Mouse (Mus musculus): ENCODE results near the gene Ccn1. TPM values are rescaled to one million over a fixed set of nuclear protein-coding genes. Genes with fewer than 3 reads are reported as not detected.

The Ccn1 gene
- polyA plus RNA-seq, 1 experiment: 2.0 TPM

DNA sequence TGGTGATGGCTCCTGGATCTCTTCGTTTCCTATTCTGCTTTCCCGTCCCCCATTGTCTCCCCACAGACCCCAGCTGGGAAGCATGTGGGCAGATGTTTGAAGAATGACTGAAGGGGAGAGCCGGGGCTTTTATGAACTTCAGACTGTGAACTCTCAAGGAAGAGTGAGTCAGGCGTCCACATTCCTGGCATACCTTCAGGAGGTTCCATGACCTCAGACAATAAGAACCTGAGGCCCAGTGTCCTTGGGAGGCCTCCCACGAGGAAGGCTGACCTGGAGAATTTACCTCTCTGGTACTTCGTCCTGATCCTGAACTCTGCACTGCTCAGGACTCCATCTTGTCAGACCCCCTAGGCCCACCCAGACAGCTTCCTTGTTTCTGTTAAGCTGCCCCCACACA is 16.9 kb downstream of the Ccn1 start:
- Histone ChIP-seq H3K27ac (ENCODE audit: control insufficient read depth, insufficient read depth, low read depth, low read length) (no peak overlapping the region), H3K4me3 (ENCODE audit: control insufficient read depth, low read depth, low read length) (no peak overlapping the region), H3K36me3 (ENCODE audit: control insufficient read depth, insufficient read depth, low read length) (no peaks in the 10 kb centered on the region), H3K27me3 (ENCODE audit: control insufficient read depth, insufficient read depth, low read length) (no peaks in the 10 kb centered on the region), H3K4me1 (ENCODE audit: control insufficient read depth, insufficient read depth, low read length) (no peaks in the 10 kb centered on the region)
- TF ChIP-seq POLR2A (IDR thresholded peaks at IDR 0.05; ENCODE audit: control insufficient read depth, low read depth, low read length) (no peak), CTCF (IDR thresholded peaks at IDR 0.05; ENCODE audit: control insufficient read depth, insufficient read depth, insufficient replicate concordance, low read depth, low read length) (no peak)

DNA sequence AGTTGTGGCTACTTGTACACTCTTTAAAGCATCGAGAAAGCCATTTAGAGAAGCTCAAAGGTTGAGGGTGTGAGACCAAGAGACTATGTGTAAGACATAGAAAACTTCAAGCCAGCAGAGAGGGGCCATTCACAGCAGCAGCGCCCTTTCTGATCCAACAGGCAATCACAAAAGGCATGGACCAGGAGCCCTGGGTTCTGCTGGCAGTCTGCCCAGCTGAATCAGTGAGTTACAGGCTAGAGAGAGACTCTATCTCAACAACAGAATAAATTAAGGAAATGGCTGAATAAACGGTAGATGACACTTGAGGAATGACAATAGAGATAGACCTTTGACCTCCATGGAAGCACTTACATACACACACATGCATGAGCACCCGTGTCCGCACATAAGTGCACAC is 21.1 kb downstream of the Ccn1 start:
- Histone ChIP-seq H3K4me3 (ENCODE audit: control insufficient read depth, low read depth, low read length) (no peak overlapping the region), H3K27ac (ENCODE audit: control insufficient read depth, insufficient read depth, low read depth, low read length) (no peak overlapping the region), H3K4me1 (ENCODE audit: control insufficient read depth, insufficient read depth, low read length) (no peaks in the 10 kb centered on the region), H3K27me3 (ENCODE audit: control insufficient read depth, insufficient read depth, low read length) (no peaks in the 10 kb centered on the region), H3K36me3 (ENCODE audit: control insufficient read depth, insufficient read depth, low read length) (no peaks in the 10 kb centered on the region)
- no peak for TF ChIP-seq POLR2A (IDR thresholded peaks at IDR 0.05; ENCODE audit: control insufficient read depth, low read depth, low read length)
- TF ChIP-seq CTCF (IDR thresholded peaks at IDR 0.05; ENCODE audit: control insufficient read depth, insufficient read depth, insufficient replicate concordance, low read depth, low read length): no peak

DNA sequence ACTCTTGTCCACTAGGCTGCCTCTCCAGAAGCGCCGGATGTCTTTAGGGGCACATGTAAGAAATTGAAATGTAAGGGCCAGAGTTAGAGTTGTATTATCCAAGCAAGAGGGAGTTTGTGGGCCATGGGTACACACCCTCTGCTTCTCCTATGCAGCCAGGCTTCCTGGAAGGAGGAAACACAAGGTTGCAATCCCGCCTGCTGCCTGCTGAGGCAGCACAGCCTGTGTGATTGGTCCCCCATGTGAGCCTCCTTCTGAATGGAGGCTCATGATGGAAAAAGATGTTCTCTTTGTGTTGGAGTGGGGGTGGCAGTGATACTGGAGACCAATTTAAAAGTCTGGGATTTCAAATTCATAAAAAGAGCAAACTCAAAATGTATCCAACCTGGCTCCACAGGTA is 22.0 kb downstream of the Ccn1 start:
- Histone ChIP-seq H3K4me3 (ENCODE audit: control insufficient read depth, low read depth, low read length) (no peak overlapping the region), H3K4me1 (ENCODE audit: control insufficient read depth, insufficient read depth, low read length) (no peaks in the 10 kb centered on the region), H3K36me3 (ENCODE audit: control insufficient read depth, insufficient read depth, low read length) (no peaks in the 10 kb centered on the region), H3K27me3 (ENCODE audit: control insufficient read depth, insufficient read depth, low read length) (no peaks in the 10 kb centered on the region), H3K27ac (ENCODE audit: control insufficient read depth, insufficient read depth, low read depth, low read length) (no peak overlapping the region)
- TF ChIP-seq POLR2A (IDR thresholded peaks at IDR 0.05; ENCODE audit: control insufficient read depth, low read depth, low read length): no peak
- TF ChIP-seq CTCF (IDR thresholded peaks at IDR 0.05; ENCODE audit: control insufficient read depth, insufficient read depth, insufficient replicate concordance, low read depth, low read length): peak; percentile 52; the same call in 1 of the 2 replicates

DNA sequence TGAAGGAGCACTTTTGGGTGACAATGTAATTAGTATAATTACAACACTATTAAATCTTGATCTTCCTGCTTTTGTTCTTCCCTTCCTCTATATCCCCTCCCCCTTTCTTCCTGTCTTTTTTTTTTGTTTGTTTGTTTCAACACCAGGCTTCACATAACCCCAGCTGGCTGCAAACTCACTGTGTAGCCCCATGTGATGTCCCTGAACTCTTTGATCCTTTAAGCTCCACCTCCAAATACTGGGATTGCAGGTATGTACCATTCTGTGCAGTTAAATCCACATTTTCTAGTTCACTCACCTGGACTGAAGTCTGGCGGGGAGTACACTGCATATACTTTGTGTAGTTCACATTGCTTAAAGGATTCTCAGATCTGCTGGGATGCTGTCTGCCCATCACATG is 23.7 kb downstream of the Ccn1 start:
- Histone ChIP-seq H3K4me1 (ENCODE audit: control insufficient read depth, insufficient read depth, low read length) (no peaks in the 10 kb centered on the region), H3K27ac (ENCODE audit: control insufficient read depth, insufficient read depth, low read depth, low read length) (no peak overlapping the region), H3K36me3 (ENCODE audit: control insufficient read depth, insufficient read depth, low read length) (no peaks in the 10 kb centered on the region), H3K4me3 (ENCODE audit: control insufficient read depth, low read depth, low read length) (no peak overlapping the region), H3K27me3 (ENCODE audit: control insufficient read depth, insufficient read depth, low read length) (no peaks in the 10 kb centered on the region)
- TF ChIP-seq CTCF (IDR thresholded peaks at IDR 0.05; ENCODE audit: control insufficient read depth, insufficient read depth, insufficient replicate concordance, low read depth, low read length) (no peak), POLR2A (IDR thresholded peaks at IDR 0.05; ENCODE audit: control insufficient read depth, low read depth, low read length) (no peak)

DNA sequence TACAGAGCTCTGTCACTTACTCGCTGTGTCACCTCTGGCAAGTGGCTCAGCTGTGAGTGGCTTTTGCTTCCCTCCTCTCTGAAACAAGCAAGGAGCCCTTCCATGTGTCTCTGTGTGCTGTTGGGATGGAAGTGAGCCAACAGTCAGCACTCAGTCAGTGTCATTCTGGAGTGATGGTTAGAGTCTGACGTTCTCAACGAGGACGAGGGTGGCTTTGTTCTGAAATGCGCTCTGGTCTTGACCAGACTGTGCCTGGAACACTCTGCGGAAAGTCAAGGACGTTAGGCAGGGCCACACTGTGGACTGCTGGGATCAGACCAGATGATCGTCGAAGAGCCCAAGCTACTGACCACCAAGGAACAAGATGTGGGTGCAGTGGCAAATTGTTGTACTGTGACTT is 24.2 kb downstream of the Ccn1 start:
- Histone ChIP-seq H3K27me3 (ENCODE audit: control insufficient read depth, insufficient read depth, low read length) (no peaks in the 10 kb centered on the region), H3K4me1 (ENCODE audit: control insufficient read depth, insufficient read depth, low read length) (no peaks in the 10 kb centered on the region), H3K27ac (ENCODE audit: control insufficient read depth, insufficient read depth, low read depth, low read length) (no peak overlapping the region), H3K4me3 (ENCODE audit: control insufficient read depth, low read depth, low read length) (no peak overlapping the region), H3K36me3 (ENCODE audit: control insufficient read depth, insufficient read depth, low read length) (no peaks in the 10 kb centered on the region)
- no peak for TF ChIP-seq CTCF (IDR thresholded peaks at IDR 0.05; ENCODE audit: control insufficient read depth, insufficient read depth, insufficient replicate concordance, low read depth, low read length)
- no peak for TF ChIP-seq POLR2A (IDR thresholded peaks at IDR 0.05; ENCODE audit: control insufficient read depth, low read depth, low read length)

DNA sequence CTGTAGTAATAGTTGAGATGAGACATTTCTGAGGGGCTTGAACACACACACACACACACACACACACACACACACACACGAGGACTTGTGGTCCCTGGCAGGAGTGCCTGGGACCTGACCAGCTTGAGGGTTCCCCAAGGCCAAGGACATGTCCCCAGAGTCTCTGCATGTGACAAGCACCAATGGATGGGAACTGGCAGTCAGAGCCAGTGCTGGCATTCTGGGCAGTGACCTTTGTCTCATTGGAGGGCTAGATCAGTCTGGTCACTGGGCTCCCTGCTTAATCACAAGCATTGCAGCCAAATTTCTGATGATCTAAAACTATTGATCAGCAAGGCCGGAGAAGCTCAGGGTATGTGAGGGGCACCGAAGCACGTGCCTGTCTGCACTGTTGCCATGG is 25.0 kb downstream of the Ccn1 start:
- H3K36me3 ChIP-seq (ENCODE audit: control insufficient read depth, insufficient read depth, low read length): no peaks in the 10 kb centered on the region
- H3K4me3 ChIP-seq (ENCODE audit: control insufficient read depth, low read depth, low read length): no peak overlapping the region
- TF ChIP-seq POLR2A (IDR thresholded peaks at IDR 0.05; ENCODE audit: control insufficient read depth, low read depth, low read length): no peak
- no peak for TF ChIP-seq CTCF (IDR thresholded peaks at IDR 0.05; ENCODE audit: control insufficient read depth, insufficient read depth, insufficient replicate concordance, low read depth, low read length)
- no peaks in the 10 kb centered on the region for H3K27me3 ChIP-seq (ENCODE audit: control insufficient read depth, insufficient read depth, low read length)
- no peak overlapping the region for H3K27ac ChIP-seq (ENCODE audit: control insufficient read depth, insufficient read depth, low read depth, low read length)
- no peaks in the 10 kb centered on the region for H3K4me1 ChIP-seq (ENCODE audit: control insufficient read depth, insufficient read depth, low read length)

DNA sequence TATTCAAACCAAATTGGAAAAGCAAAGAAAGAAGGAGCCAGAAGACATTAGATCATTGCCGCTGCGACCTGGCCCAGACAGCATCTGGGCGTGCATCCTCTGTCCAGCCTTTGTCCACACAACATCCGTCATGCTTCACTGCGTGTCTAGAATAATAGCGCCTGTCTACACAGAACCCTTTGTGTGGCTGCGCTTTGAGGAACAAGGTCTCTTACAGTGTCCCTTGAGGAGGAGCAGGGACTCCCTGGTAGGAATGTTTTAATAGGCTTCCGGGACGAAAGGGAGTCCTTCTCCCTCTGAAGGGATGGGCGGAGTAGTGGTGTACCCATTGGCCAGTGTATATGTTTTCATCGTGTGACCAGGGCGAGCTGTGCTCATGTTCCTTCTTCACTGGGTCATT is 26.7 kb downstream of the Ccn1 start:
- H3K36me3 ChIP-seq (ENCODE audit: control insufficient read depth, insufficient read depth, low read length): no peaks in the 10 kb centered on the region
- H3K27ac ChIP-seq (ENCODE audit: control insufficient read depth, insufficient read depth, low read depth, low read length): no peak overlapping the region

DNA sequence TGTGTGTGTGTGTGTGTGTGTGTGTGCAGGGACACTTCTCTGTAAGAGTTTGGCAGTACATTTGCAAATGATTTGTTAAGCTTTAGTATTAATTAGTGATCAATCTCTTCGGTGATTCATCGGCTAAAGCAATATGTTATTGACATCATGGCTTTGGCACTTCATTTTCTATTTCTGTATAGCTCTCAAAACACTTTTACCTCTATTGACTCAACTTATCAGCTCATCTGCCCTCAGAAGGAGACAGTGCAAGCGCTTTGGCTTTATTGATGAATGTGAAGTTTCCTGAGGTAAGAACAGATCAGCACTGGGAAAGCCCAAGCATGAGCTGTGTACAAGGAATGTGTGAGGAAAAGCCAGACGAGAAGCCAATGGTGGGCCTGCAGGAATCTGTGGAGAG is 28.6 kb downstream of the Ccn1 start:
- TF ChIP-seq CTCF (IDR thresholded peaks at IDR 0.05; ENCODE audit: control insufficient read depth, insufficient read depth, insufficient replicate concordance, low read depth, low read length) (no peak), POLR2A (IDR thresholded peaks at IDR 0.05; ENCODE audit: control insufficient read depth, low read depth, low read length) (no peak)

More for the DNA sequence above, 26.7 kb downstream of the Ccn1 start:
- TF ChIP-seq POLR2A (IDR thresholded peaks at IDR 0.05; ENCODE audit: control insufficient read depth, low read depth, low read length): no peak
- TF ChIP-seq CTCF (IDR thresholded peaks at IDR 0.05; ENCODE audit: control insufficient read depth, insufficient read depth, insufficient replicate concordance, low read depth, low read length): no peak
- Histone ChIP-seq H3K4me3 (ENCODE audit: control insufficient read depth, low read depth, low read length) (no peak overlapping the region), H3K4me1 (ENCODE audit: control insufficient read depth, insufficient read depth, low read length) (no peaks in the 10 kb centered on the region), H3K27me3 (ENCODE audit: control insufficient read depth, insufficient read depth, low read length) (no peaks in the 10 kb centered on the region)

More for the DNA sequence above, 28.6 kb downstream of the Ccn1 start:
- Histone ChIP-seq H3K27ac (ENCODE audit: control insufficient read depth, insufficient read depth, low read depth, low read length) (no peak overlapping the region), H3K4me3 (ENCODE audit: control insufficient read depth, low read depth, low read length) (no peak overlapping the region), H3K27me3 (ENCODE audit: control insufficient read depth, insufficient read depth, low read length) (no peaks in the 10 kb centered on the region), H3K36me3 (ENCODE audit: control insufficient read depth, insufficient read depth, low read length) (no peaks in the 10 kb centered on the region), H3K4me1 (ENCODE audit: control insufficient read depth, insufficient read depth, low read length) (no peaks in the 10 kb centered on the region)
